Mouse (Mus musculus) thymus, adult 2 months (tissue): Measurements from ENCODE around the gene Gramd1a.

Experiments used
- CTCF ChIP-seq: fragments of 200-500 bp; IDR thresholded peaks from 2 replicates; pipeline ENCODE4 v1.5.1; 2012; ENCODE audit warnings: mild to moderate bottlenecking, control low read depth, low read length, moderate library complexity, borderline replicate concordance; ENCODE audit not compliant: control insufficient read depth, poor library complexity, insufficient read depth; ENCODE audit errors: extremely low read depth
- POLR2A ChIP-seq: fragments of 200-500 bp; IDR thresholded peaks from 2 replicates; pipeline ENCODE4 v1.6.1; 2012; ENCODE audit warnings: mild to moderate bottlenecking, low read length, control low read depth, moderate library complexity; ENCODE audit not compliant: control insufficient read depth, poor library complexity, insufficient read depth; ENCODE audit errors: extremely low read depth

DNA sequence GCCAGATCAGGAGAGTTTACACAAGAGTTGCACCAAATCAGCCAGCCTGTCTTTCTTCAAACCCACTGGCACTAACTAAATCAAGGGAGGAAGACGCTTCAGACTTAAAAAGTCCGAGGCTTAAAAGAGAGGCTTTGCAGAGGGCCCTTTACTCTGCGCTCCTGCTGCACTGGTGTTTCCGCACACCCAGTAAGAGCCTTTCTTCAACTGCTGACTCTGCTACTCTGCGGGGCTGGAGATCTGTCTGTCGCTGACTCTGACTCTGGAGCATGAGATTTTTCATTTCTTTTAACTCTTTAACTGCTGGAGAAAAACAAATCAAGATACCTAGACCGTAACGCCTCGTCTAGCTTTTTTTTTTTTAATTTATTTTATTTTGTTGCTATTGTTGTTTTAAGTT lies 71.6 kb downstream of the Gramd1a start:
- TF ChIP-seq CTCF, result no peak
- no peak for TF ChIP-seq POLR2A
